Mouse (Mus musculus) stomach, postnatal 0 days (tissue): ENCODE measurements around the gene 1700018F24Rik.
A peak's percentile ranks its signal among the peaks of the same experiment; 100 is the strongest.

ENCODE experiments used
- CTCF ChIP-seq: IDR thresholded peaks from 2 replicates; pipeline ENCODE4 v1.5.1; 2016; ENCODE audit warnings: antibody characterized with exemption, low read depth, mild to moderate bottlenecking, moderate library complexity
- EP300 ChIP-seq: optimal IDR thresholded peaks from 2 replicates; pipeline ENCODE3; 2016; ENCODE audit warnings: antibody characterized with exemption

DNA sequence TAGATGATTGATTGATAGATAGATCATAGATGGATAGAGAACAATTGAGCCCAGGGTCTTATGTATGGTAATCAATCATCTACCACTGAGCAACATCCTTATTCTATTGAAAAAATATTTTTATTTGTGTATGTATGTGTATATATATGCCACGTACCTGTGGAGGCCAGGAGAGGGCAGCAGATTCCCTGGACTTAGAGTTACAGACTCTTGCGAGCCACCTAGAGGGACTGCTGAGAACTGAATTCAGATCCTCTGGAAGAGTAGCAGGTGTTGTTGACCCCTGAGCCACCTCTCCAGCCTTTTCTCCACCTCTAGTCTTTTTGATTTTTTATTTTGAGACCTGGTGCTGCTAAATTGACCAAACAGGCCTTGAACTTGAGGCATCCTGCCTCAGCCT lies 44.3 kb upstream of the 1700018F24Rik start:
- peak; percentile 74 for TF ChIP-seq CTCF
- no peak for TF ChIP-seq EP300
